Mouse (Mus musculus) kidney, adult 8-10 months (tissue): Measurements from ENCODE around the gene Adipor2.

ENCODE experiments used
- DNase-seq, 2 experiments: peaks; one replicate each; pipeline ENCODE4 v3.0.0; 2022

Gene Adipor2

DNA sequence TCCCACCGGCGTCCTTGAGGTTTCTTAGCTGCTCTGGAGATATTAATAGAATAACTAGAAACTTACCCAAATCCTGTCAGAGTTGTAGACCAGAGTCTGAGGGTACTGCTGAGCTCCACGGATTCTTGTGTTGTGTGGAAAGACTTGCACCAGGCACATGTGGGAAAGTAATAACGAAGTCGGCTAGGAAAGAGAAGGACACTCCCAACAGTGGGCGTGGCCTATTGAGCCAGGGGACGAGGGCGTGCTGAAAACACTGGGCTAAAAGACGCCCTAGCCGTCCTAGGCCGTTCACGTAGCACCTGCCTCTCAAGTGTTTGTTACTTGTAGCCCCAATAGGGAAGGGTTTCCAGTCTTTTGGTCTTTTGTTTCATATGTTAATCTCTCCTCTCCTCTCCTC, at the start of gene Adipor2:
Gene Adipor2, minus strand, starts transcription at position 351 of the 400 bp plus-strand sequence.
- peak in 1 of 2 experiments; percentile 52 for DNase-seq

DNA sequence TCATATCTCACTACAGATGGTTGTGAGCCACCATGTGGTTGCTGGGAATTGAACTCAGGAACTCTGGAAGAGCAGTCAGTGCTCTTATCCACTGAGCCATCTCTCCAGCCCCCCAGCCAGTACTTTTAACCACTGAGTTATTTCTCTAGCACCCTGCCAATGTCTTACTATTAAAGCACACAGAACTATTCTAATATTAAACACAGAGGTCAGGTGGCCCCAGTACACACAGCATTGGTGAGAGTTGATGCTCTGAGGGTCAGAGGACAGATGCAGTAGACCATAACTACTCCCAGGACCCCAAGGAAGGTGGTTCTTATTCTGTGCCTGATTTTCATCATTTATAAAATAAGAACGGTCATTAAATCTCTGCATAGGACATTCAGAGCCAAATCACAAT, 48.7 kb upstream of the Adipor2 start:
- peak in 1 of 2 experiments; percentile 38 for DNase-seq

DNA sequence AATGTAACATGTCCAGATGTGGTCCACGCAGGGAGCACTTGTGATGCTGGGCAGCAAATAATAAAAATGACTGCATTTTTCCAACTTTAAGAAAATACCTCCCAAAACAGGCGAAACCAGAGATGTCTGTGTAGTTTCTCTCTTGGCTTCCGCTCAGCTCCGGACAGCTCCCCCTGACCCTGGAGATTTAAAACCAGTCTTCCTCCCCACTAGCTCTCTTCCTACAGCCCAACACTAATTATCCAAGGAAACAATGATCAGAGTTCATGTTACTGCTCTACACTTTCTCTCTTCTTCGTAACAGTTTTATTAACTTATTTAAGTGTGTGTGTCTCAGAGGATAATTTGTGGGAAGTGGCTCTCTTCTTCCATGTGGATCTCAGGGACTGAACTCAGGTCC, 42.9 kb upstream of the Adipor2 start:
- no peak for DNase-seq

DNA sequence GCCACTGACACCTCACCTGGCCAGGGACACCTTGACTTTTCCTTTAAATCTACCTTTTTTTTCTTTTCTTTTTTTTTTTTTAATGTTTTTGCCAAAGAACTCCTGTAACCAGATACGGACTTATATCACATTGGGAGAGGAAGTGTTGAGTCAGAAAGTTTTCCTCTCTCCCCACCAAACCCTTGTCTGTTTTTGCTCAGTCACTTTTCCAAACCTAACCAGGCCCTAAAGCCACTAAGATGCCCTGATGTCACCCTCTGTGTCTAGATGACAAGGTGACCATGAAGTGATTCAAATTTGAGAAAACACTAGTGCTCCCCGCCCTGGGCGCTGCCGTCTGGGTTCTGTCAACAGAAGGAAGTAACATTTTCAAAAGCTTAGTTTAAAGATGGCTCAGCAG, 41.5 kb upstream of the Adipor2 start:
- no peak for DNase-seq

DNA sequence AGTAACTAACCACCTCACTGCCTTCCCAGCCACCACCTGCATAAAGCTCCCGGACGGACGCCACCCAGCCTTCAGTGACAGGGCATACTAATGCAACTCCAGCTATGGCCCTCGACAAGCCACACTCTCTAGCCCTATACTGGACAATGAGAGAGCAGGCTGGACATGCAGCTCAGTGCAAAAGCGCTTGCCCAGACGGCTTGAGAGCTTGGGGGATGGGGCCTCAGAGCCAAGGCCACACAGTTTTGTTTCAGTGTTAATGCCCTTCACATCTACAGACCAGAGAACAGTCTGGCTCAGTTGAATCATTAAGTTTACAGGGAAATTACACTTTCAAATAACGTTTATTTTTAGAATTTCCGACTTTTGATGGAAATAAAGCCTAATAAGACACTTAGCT, 40.7 kb upstream of the Adipor2 start:
- DNase-seq, result no peak

GRCm38 (mm10) chr6:119451981-119452499, 34.5 kb upstream of the Adipor2 start:
- peak in 1 of 2 experiments; percentile 39 for DNase-seq

GRCm38 (mm10) chr6:119450965-119451943, 33.8 kb upstream of the Adipor2 start:
- no peak for DNase-seq

GRCm38 (mm10) chr6:119449060-119449499, 31.6 kb upstream of the Adipor2 start:
- peak; percentile 57 to 80 for DNase-seq

GRCm38 (mm10) chr6:119448321-119449059, 31.0 kb upstream of the Adipor2 start:
- DNase-seq, result peak; percentile 29 to 40

DNA sequence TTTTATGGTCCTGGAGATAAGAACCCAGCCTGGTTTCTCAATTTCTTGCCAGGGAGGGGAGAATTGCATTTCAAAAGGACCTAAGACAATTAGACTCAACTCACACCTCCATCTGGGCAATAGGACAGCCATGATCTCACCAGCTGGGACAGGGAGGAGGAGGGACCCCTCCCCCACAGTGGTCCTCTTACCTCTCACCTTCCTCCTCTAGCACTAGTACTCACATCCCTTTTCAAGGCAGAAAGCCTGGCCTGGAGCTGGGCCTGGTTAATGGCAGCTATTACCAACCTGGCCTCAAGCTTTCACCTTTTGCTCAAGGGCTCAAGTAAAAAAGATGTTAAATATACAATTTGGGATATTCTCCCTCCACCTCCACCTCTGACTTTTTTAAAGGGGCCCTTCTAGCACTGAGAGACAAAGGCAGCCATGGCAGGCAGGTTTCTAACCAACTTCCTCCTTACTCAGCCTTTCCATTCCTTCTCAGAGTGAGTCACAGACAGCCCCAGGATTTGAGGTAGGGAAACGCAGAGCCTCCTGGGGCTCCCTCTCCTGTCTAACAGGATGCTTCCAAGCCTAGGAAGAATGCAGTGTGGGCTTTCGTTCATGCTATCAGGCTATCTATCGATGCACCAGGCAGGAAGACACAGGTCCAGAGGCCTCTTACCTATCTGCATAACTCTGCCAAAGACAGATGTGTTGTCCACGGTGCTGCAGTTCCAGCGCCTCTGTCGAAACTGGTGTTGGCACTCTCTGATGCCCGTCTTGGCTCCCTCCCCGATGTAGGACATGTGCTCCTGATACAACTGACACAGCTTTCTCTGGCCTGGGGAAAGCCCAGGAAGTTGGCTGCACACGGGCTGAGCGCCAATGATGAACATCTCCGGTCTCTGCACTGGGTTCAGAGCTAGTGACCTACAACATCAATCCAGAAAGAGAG, 28.4 kb upstream of the Adipor2 start:
- no peak for DNase-seq

- peak; percentile 71 to 76 for DNase-seq
Measured at GRCm38 (mm10) chr6:119443742-119444645, 26.5 kb upstream of the Adipor2 start.

DNA sequence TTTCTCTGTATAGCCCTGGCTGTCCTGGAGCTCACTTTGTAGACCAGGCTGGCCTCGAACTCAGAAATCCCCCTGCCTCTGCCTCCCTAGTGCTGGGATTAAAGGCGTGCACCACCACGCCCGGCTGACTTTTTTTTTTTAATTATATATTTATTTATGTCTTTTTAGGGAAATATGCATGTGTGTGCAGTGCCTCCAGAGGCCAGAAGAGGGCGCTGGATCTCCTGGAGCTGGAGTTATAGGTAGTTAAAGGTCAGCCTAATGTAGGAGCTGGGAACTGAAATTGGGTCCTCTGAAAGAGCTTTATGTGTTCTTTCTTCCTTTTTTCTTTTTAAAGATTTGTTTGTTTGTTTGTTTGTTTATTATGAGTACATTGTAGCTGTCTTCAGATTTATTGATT, 25.2 kb upstream of the Adipor2 start:
- DNase-seq, result peak in 1 of 2 experiments; percentile 34

GRCm38 (mm10) chr6:119437894-119438761, 20.6 kb upstream of the Adipor2 start:
- no peak for DNase-seq

DNA sequence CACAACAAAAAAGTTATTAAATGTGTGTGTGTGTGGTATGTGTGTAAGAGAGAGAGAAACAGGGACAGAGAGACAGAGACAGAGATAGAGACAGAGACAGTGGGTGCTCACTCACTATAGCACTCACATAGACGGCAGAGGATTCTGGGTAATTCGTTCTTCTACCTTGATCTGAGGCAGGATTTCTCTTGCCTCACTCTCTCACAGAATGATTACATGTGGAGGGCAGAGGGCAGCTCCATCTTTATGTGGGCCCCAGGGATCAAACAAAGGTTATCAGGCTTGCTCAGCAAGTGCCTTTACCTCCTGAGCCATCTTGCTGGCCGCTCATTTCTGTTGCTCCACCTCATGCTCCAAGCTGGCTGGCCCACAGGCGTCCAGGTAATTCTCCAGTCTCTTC, 16.9 kb upstream of the Adipor2 start:
- DNase-seq, result no peak

GRCm38 (mm10) chr6:119431751-119432324, 14.3 kb upstream of the Adipor2 start:
- DNase-seq, result peak in 1 of 2 experiments; percentile 43

DNA sequence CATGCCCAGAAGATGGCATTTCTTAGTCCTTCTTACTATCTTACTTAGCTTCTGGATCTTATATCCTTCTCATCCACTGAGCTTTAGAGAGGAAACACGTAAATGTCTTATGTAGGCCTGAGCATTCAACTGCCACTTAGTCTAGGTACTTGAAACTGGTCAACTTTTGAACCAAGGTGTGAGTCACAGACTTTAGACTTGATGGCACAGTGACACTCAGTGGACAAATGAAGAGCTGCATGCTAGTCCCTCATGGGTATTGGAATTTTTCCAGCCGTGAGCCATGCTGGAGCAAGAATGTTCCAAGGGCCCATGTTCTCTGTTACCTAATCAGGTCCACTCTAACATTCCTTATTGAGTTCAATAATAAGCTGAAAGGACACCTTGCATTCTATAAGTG, 13.0 kb upstream of the Adipor2 start:
- DNase-seq, result peak; percentile 69 to 85

- DNase-seq, result no peak
Measured at GRCm38 (mm10) chr6:119429311-119429710, 11.8 kb upstream of the Adipor2 start.

- peak in 1 of 2 experiments; percentile 42 for DNase-seq
Measured at GRCm38 (mm10) chr6:119428611-119429010, 11.1 kb upstream of the Adipor2 start.

DNA sequence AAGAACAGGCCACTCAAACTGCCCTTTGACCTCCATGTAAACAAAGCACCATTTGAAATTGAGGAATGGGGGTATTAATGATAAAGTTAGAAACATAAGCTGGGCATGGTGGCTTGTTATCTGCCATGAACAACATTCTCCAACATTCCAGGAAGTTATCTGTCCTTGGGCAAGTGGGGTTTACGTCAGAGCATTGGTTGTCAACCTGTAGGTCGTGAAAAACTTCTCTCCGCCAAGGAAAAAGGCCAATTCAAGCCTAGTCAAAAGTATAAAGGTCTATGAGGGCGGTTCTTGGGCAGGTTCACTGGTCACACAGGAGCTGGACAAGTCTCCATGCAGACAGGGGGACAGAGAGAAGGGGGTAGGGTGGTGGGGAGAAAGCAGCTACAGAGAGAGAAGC, 3.5 kb upstream of the Adipor2 start:
- DNase-seq, result peak; percentile 36 to 48

DNA sequence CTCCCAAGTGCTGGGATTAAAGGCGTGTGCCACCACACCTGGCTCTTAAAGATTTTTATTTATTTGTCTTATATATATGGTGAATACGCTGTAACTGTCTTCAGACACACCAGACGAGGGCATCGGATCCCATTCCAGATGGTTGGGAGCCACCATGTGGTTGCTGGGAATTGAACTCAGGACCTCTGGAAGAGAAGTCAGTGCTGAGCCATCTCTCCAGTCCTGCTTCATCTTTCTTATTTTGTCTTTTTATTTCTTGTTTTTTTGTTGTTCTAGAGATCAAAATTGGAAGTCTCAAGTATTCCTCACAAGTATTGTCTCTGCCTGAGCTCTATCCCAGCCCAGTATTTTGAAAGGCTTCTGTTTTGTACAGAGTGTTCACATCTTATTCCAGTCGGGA, 2.9 kb upstream of the Adipor2 start:
- DNase-seq, result no peak
